Mouse (Mus musculus) C2C12 (cell line): ENCODE measurements around the gene Zfp872. TPM values are rescaled to one million over a fixed set of nuclear protein-coding genes. Genes with fewer than 3 reads are reported as not detected.
A peak's percentile ranks its signal among the peaks of the same experiment; 100 is the strongest.
"Not testable (repeated sequence)": the region's sequence is repeated elsewhere in the genome, so short reads cannot be mapped to it uniquely, and the experiment has no call there.

Experiments used
- H3K27me3 ChIP-seq: one replicate; pipeline ENCODE4 v1.6.1; 2011; ENCODE audit not compliant: control insufficient read depth, insufficient read depth, insufficient read length
- H3K36me3 ChIP-seq: one replicate; pipeline ENCODE4 v1.6.1; 2011; ENCODE audit not compliant: control insufficient read depth, insufficient read depth
- H3K4me3 ChIP-seq: one replicate; pipeline ENCODE4 v1.5.1; 2011; ENCODE audit warnings: mild to moderate bottlenecking, control low read depth; ENCODE audit not compliant: poor library complexity, insufficient read depth, severe bottlenecking
- H3K79me2 ChIP-seq: one replicate; pipeline ENCODE4 v1.6.1; 2011; ENCODE audit not compliant: control insufficient read depth, insufficient read depth
- H3K79me3 ChIP-seq: one replicate; pipeline ENCODE4 v1.6.1; 2011; ENCODE audit warnings: low read depth, control low read depth
- H3ac ChIP-seq: one replicate; pipeline ENCODE3; 2011; ENCODE audit warnings: low read depth; ENCODE audit not compliant: control insufficient read depth, insufficient read length
- CEBPB ChIP-seq: IDR thresholded peaks from one replicate; pipeline ENCODE4 v1.6.1; 2011; ENCODE audit warnings: low read depth, mild to moderate bottlenecking, control low read depth, moderate library complexity
- CTCF ChIP-seq: IDR thresholded peaks from one replicate; pipeline ENCODE4 v1.5.1; 2011; ENCODE audit not compliant: control insufficient read depth, insufficient read depth, insufficient read length
- FOSL1 ChIP-seq: IDR thresholded peaks from one replicate; pipeline ENCODE4 v1.8.0; 2011; ENCODE audit warnings: mild to moderate bottlenecking, low read length; ENCODE audit not compliant: poor library complexity, insufficient read depth, severe bottlenecking
- MAX ChIP-seq: IDR thresholded peaks from one replicate; pipeline ENCODE4 v1.6.1; 2011; ENCODE audit warnings: mild to moderate bottlenecking, control low read depth
- MYOD1 ChIP-seq: IDR thresholded peaks from one replicate; pipeline ENCODE4 v1.6.1; 2011; ENCODE audit warnings: low read depth; ENCODE audit not compliant: control insufficient read depth, insufficient read length
- MYOG ChIP-seq: IDR thresholded peaks from one replicate; pipeline ENCODE4 v1.6.1; 2011; ENCODE audit not compliant: control insufficient read depth, insufficient read length; ENCODE audit errors: extremely low read depth
- USF1 ChIP-seq: IDR thresholded peaks from one replicate; pipeline ENCODE4 v1.6.1; 2011; ENCODE audit warnings: low read depth, mild to moderate bottlenecking, control low read depth, moderate library complexity
- polyA plus RNA-seq: library from polyadenylated mRNA; unstranded; fragments of >200 nt; fragmentation: generic; extraction: Trizol; gene quantifications from one replicate; pipeline ENCODE4 v1.2.1, GENCODE M21; 2012; ENCODE audit warnings: missing spikeins

Zfp872 gene
- polyA plus RNA-seq, 1 experiment: not detected

GRCm38 (mm10) chr9:22224536-22225503 is 36.9 kb downstream of the Zfp872 start:
- Histone ChIP-seq H3K79me3 (peaks cover 19% of the 10 kb centered on the region), H3K27me3 (no peaks in the 10 kb centered on the region), H3ac (no peak overlapping the region), H3K36me3 (peaks cover 4% of the 10 kb centered on the region), H3K4me3 (peak overlapping the region; percentile 44), H3K79me2 (peaks cover 32% of the 10 kb centered on the region)
- TF ChIP-seq CTCF (no peak), MYOG (no peak), MAX (no peak), CEBPB (peak; percentile 32), USF1 (no peak)

DNA sequence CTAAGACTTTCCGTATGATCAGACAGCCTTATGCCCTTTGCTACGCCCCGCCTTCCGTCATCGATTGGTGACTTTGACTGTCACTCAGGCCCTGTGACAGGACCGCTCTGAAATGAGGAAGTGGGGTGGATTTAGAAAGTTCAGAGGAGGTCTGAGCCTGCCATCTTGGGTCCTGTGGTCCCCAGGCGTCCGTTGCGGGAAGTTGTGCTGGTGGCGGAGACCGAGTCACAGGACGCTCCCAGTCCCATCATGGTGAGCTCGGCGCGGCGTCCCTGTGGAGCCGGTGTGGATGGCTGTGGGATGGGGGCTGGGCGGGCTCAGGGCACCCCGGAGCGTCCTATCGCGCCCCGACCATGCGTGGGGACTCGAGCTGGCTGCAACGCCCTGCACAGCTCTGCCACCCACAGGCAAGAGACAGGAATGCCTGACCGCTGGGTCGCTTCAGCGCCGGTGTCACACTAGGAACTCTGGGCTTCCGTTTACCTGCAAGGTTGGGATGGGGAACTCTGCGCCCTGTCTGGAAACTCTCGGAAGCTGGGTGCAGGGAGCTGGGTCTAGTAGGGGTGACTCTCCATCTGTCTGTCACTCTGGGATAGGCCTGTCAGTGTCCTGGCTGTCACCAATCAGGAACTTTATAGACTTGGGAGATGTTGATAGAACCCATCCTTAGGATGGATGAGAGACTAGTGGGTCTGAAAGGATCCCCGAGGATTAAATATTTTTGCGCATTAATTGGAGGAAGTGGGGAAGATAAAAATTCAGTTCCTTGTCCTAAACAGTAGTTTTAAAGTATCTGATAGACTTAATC is 37.9 kb downstream of the Zfp872 start, which contains the start of gene Zfp809:
Gene Zfp809, plus strand, starts transcription at position 134 of the 808 bp plus-strand sequence.
- peaks cover 35% of the 10 kb centered on the region for H3K79me2 ChIP-seq
- peak within 1 kb of the TSS; percentile 82 for H3ac ChIP-seq
- peaks cover 4% of the 10 kb centered on the region for H3K36me3 ChIP-seq
- H3K4me3 ChIP-seq: peak within 1 kb of the TSS; percentile 44
- H3K27me3 ChIP-seq: no peaks in the 10 kb centered on the region
- H3K79me3 ChIP-seq: peaks cover 24% of the 10 kb centered on the region
- TF ChIP-seq MAX (no peak), CTCF (peak; percentile 85), USF1 (peak; percentile 54), CEBPB (no peak)

- Histone ChIP-seq H3K79me2 (peaks cover 40% of the 10 kb centered on the region), H3K79me3 (peaks cover 24% of the 10 kb centered on the region), H3K4me3 (peak overlapping the region; percentile 44)
- not testable (repeated sequence) for H3K27me3 ChIP-seq, H3K36me3 ChIP-seq, H3ac ChIP-seq
Observed at GRCm38 (mm10) chr9:22226389-22226673, 38.4 kb downstream of the Zfp872 start.

DNA sequence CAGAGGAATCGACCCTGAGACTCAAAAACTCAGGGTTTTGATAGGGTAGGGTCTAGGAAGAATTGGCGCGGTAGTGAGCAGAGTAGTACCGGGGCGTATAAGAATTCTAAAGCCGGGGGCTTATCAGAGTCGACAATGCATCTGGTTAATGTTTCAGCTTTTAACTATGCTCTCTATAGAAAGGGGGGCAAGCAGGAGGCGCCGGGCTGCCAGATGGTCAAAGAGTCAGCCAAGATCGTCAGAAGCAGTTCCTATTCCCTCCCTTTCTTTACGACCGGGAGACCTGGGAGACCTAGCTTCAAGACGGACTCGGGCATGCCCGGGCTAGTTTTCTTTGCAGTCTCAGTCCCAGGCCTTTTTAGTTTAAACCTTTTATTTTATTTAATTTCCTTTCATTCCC is 39.0 kb downstream of the Zfp872 start:
- Histone ChIP-seq H3ac (no peak overlapping the region), H3K27me3 (no peaks in the 10 kb centered on the region), H3K79me3 (peaks cover 26% of the 10 kb centered on the region), H3K4me3 (no peak overlapping the region), H3K79me2 (peaks cover 45% of the 10 kb centered on the region), H3K36me3 (peaks cover 4% of the 10 kb centered on the region)
- no peak for TF ChIP-seq MYOD1
- TF ChIP-seq USF1: no peak
- TF ChIP-seq MAX: no peak
- TF ChIP-seq MYOG: no peak
- no peak for TF ChIP-seq CEBPB
- no peak for TF ChIP-seq CTCF
- no peak for TF ChIP-seq FOSL1

- no peak overlapping the region for H3K4me3 ChIP-seq
- peaks cover 67% of the 10 kb centered on the region for H3K79me2 ChIP-seq
- H3K79me3 ChIP-seq: peaks cover 38% of the 10 kb centered on the region
- no peak overlapping the region for H3ac ChIP-seq
- TF ChIP-seq CTCF (no peak), FOSL1 (no peak), MYOG (no peak), USF1 (no peak), MYOD1 (no peak), CEBPB (no peak), MAX (no peak)
- peaks cover 7% of the 10 kb centered on the region for H3K36me3 ChIP-seq
- no peaks in the 10 kb centered on the region for H3K27me3 ChIP-seq
Observed at GRCm38 (mm10) chr9:22229386-22230026, 41.6 kb downstream of the Zfp872 start.
